17 mouse cellular contexts compared by ENCODE assay signal in genomic region chr10:84677871-84678270, GRCm38 (mm10).
"Had no signal": no experiment of that assay in that cellular context is flagged by ENCODE, and none has a peak within 500 bp of the region (broad histone marks: within the 10 kb centered on the region; RNA-seq: fewer than 3 reads in every experiment).

No protein-coding gene starts in this region.

- H3K27ac ChIP-seq: midbrain, embryonic 13.5 days; neural tube, embryonic 13.5 days; neural tube, embryonic 15.5 days had no signal

- H3K9me3 ChIP-seq: midbrain, embryonic 10.5 days; midbrain, embryonic 13.5 days; neural tube, embryonic 13.5 days had no signal

- H3K4me3 ChIP-seq: midbrain, embryonic 10.5 days; midbrain, embryonic 13.5 days; myocyte; neural tube, embryonic 13.5 days; neural tube, embryonic 15.5 days had no signal

- H3K4me1 ChIP-seq: midbrain, embryonic 13.5 days; neural tube, embryonic 13.5 days; neural tube, embryonic 15.5 days had no signal

- H3K27me3 ChIP-seq: neural tube, embryonic 13.5 days; neural tube, embryonic 15.5 days had no signal

- DNase-seq: lung, embryonic 14.5 days; lung, postnatal 10 days; lung, postnatal 4 days; retina, postnatal 1 day; right cerebral cortex, adult 18-20 months; right cerebral cortex, postnatal 25 days; right cerebral cortex, postnatal 4 days; spleen, adult 18-20 months; thymus, adult 18-20 months; thymus, postnatal 14 days; thymus, postnatal 36 days had no signal

- ATAC-seq: midbrain, embryonic 13.5 days; midbrain, embryonic 16.5 days had no signal

- H3K9ac ChIP-seq: lung, embryonic 14.5 days; midbrain, embryonic 13.5 days; neural tube, embryonic 13.5 days; neural tube, embryonic 15.5 days had no signal

- H3K4me2 ChIP-seq: lung, embryonic 14.5 days; midbrain, embryonic 13.5 days; neural tube, embryonic 13.5 days; neural tube, embryonic 15.5 days had no signal
